Mouse (Mus musculus): ENCODE results near the gene Zfyve28. TPM values are rescaled to one million over a fixed set of nuclear protein-coding genes. Genes with fewer than 3 reads are reported as not detected.

Gene Zfyve28
- total and polyA plus RNA-seq, 2 experiments, result 0.15 TPM; not detected in 1

GRCm38 (mm10) chr5:34231901-34232300, 56.3 kb downstream of the Zfyve28 start:
- no peaks in the 10 kb centered on the region for H3K4me1 ChIP-seq (ENCODE audit: control insufficient read depth, insufficient read depth, low read length)
- DNase-seq (ENCODE audit: extremely low read depth, low read depth, low spot score), result no peak
- H3K9ac ChIP-seq (ENCODE audit: low read depth, low read length), result no peak overlapping the region
- H3K27me3 ChIP-seq (ENCODE audit: control insufficient read depth, insufficient read depth, low read length), result no peaks in the 10 kb centered on the region
- TF ChIP-seq CTCF (IDR thresholded peaks at IDR 0.05; ENCODE audit: low read depth, low read length) (no peak), POLR2A (IDR thresholded peaks at IDR 0.05; ENCODE audit: extremely low read depth, insufficient read depth, low read length) (no peak)
- no peak overlapping the region for H3K27ac ChIP-seq (replicated peaks; ENCODE audit: insufficient read depth, low read depth, low read length)
- no peak overlapping the region for H3K4me3 ChIP-seq (ENCODE audit: insufficient read depth, low read depth, low read length)
- H3K36me3 ChIP-seq (ENCODE audit: control insufficient read depth, insufficient read depth, low read length), result no peaks in the 10 kb centered on the region
- WGBS, result 81% methylated on average over 6 of the region's 6 CpGs
- H3K79me2 ChIP-seq (ENCODE audit: control insufficient read depth, insufficient read depth, low read length), result no peaks in the 10 kb centered on the region

GRCm38 (mm10) chr5:34230599-34231485, 57.4 kb downstream of the Zfyve28 start:
- TF ChIP-seq CTCF (IDR thresholded peaks at IDR 0.05; ENCODE audit: low read depth, low read length), result no peak
- TF ChIP-seq POLR2A (IDR thresholded peaks at IDR 0.05; ENCODE audit: extremely low read depth, insufficient read depth, low read length), result no peak
- no peaks in the 10 kb centered on the region for H3K79me2 ChIP-seq (ENCODE audit: control insufficient read depth, insufficient read depth, low read length)
- no peak overlapping the region for H3K27ac ChIP-seq (replicated peaks; ENCODE audit: insufficient read depth, low read depth, low read length)
- no peak for DNase-seq (ENCODE audit: extremely low read depth, low read depth, low spot score)
- H3K4me1 ChIP-seq (ENCODE audit: control insufficient read depth, insufficient read depth, low read length), result no peaks in the 10 kb centered on the region
- no peaks in the 10 kb centered on the region for H3K27me3 ChIP-seq (ENCODE audit: control insufficient read depth, insufficient read depth, low read length)
- H3K9ac ChIP-seq (ENCODE audit: low read depth, low read length), result no peak overlapping the region
- 85% methylated on average over 9 of the region's 9 CpGs for WGBS
- H3K4me3 ChIP-seq (ENCODE audit: insufficient read depth, low read depth, low read length), result no peak overlapping the region
- H3K36me3 ChIP-seq (ENCODE audit: control insufficient read depth, insufficient read depth, low read length), result no peaks in the 10 kb centered on the region

DNA sequence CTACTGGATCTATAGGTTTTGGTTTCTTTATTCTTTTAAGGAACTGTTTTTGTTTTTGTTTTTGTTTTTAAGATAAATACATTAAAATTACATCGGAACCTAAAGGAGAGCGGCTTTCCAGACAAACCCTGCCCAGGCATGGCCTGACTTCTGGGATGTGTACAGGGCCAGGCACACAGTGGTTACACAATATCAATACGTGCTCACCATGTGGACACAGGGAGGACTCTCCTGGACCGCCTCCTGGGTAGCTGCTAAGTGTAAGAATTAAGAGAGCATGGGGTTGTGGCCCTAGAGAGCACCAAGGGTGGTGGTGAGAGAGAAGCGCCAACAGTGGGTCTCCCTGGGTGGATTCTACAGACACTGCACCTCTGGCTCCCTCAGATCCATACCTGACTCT, 58.7 kb downstream of the Zfyve28 start:
- H3K4me1 ChIP-seq (ENCODE audit: control insufficient read depth, insufficient read depth, low read length), result no peaks in the 10 kb centered on the region
- no peak overlapping the region for H3K27ac ChIP-seq (replicated peaks; ENCODE audit: insufficient read depth, low read depth, low read length)
- H3K36me3 ChIP-seq (ENCODE audit: control insufficient read depth, insufficient read depth, low read length), result no peaks in the 10 kb centered on the region
- no peak overlapping the region for H3K9ac ChIP-seq (ENCODE audit: low read depth, low read length)
- TF ChIP-seq CTCF (IDR thresholded peaks at IDR 0.05; ENCODE audit: low read depth, low read length), result no peak
- DNase-seq (ENCODE audit: extremely low read depth, low read depth, low spot score), result no peak
- 71% methylated on average over 5 of the region's 5 CpGs for WGBS
- H3K4me3 ChIP-seq (ENCODE audit: insufficient read depth, low read depth, low read length), result no peak overlapping the region
- H3K27me3 ChIP-seq (ENCODE audit: control insufficient read depth, insufficient read depth, low read length), result no peaks in the 10 kb centered on the region
- no peaks in the 10 kb centered on the region for H3K79me2 ChIP-seq (ENCODE audit: control insufficient read depth, insufficient read depth, low read length)

DNA sequence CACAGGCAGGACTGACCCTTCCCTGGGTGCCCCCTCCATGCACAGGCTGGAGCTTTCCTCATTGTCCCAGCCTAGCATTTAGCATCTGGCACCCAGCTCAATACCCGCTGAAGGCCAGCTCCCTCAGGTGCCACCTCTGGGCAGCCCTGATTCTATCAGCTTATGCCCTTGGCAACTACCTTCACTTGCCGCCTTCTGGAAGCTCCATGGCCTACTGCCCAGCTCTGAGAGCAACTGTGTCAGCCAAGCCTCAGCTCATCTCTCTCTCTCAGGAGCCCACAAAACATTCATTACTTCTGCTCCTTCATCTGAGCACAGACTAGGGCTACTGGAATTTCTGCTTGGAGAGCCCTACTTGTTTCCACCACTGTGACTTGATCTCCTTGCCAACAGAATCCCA, 62.7 kb downstream of the Zfyve28 start:
- no peak overlapping the region for H3K4me3 ChIP-seq (ENCODE audit: insufficient read depth, low read depth, low read length)
- H3K36me3 ChIP-seq (ENCODE audit: control insufficient read depth, insufficient read depth, low read length), result no peaks in the 10 kb centered on the region
- no peaks in the 10 kb centered on the region for H3K79me2 ChIP-seq (ENCODE audit: control insufficient read depth, insufficient read depth, low read length)
- no peak overlapping the region for H3K9ac ChIP-seq (ENCODE audit: low read depth, low read length)
- H3K4me1 ChIP-seq (ENCODE audit: control insufficient read depth, insufficient read depth, low read length), result no peaks in the 10 kb centered on the region
- TF ChIP-seq POLR2A (IDR thresholded peaks at IDR 0.05; ENCODE audit: extremely low read depth, insufficient read depth, low read length) (no peak), CTCF (IDR thresholded peaks at IDR 0.05; ENCODE audit: low read depth, low read length) (no peak)
- 55% methylated on average over 2 of the region's 2 CpGs for WGBS
- DNase-seq (ENCODE audit: extremely low read depth, low read depth, low spot score), result no peak
- no peak overlapping the region for H3K27ac ChIP-seq (replicated peaks; ENCODE audit: insufficient read depth, low read depth, low read length)
- H3K27me3 ChIP-seq (ENCODE audit: control insufficient read depth, insufficient read depth, low read length), result no peaks in the 10 kb centered on the region

DNA sequence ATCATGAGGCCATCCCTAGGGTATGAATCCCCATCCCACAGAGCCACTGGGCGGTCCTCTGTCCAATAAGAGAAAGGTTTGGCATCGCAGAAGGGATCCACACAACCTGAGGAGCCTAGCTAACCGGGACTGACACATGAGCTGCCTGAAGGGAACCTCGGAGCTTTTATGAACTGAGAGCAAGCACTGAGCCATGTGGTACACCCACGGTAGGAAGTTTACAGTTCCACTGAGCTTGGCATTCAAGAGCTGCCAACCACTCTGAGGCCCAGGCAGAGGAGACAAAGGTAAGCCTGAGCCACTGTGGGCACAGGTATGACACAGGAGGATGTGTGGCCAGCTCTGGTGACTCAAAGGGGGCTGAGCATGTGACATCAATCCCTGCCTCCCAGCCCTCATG, 63.7 kb downstream of the Zfyve28 start:
- no peak overlapping the region for H3K4me3 ChIP-seq (ENCODE audit: insufficient read depth, low read depth, low read length)
- TF ChIP-seq CTCF (IDR thresholded peaks at IDR 0.05; ENCODE audit: low read depth, low read length), result no peak
- no peak for TF ChIP-seq POLR2A (IDR thresholded peaks at IDR 0.05; ENCODE audit: extremely low read depth, insufficient read depth, low read length)
- H3K27me3 ChIP-seq (ENCODE audit: control insufficient read depth, insufficient read depth, low read length), result no peaks in the 10 kb centered on the region
- H3K9ac ChIP-seq (ENCODE audit: low read depth, low read length), result no peak overlapping the region
- no peak for DNase-seq (ENCODE audit: extremely low read depth, low read depth, low spot score)
- no peak overlapping the region for H3K27ac ChIP-seq (replicated peaks; ENCODE audit: insufficient read depth, low read depth, low read length)
- peaks cover 2% of the 10 kb centered on the region; the same call in 1 of the 2 replicates for H3K4me1 ChIP-seq (ENCODE audit: control insufficient read depth, insufficient read depth, low read length)
- 94% methylated on average over 5 of the region's 5 CpGs for WGBS
- no peaks in the 10 kb centered on the region for H3K79me2 ChIP-seq (ENCODE audit: control insufficient read depth, insufficient read depth, low read length)
- no peaks in the 10 kb centered on the region for H3K36me3 ChIP-seq (ENCODE audit: control insufficient read depth, insufficient read depth, low read length)

- WGBS, result 39% methylated on average over 4 of the region's 4 CpGs
Observed at GRCm38 (mm10) chr5:34220001-34220400, 68.2 kb downstream of the Zfyve28 start.

More at GRCm38 (mm10) chr5:34220001-34220400, 68.2 kb downstream of the Zfyve28 start:
- H3K27ac ChIP-seq (replicated peaks; ENCODE audit: insufficient read depth, low read depth, low read length), result no peak overlapping the region
- DNase-seq (ENCODE audit: extremely low read depth, low read depth, low spot score), result no peak
- H3K79me2 ChIP-seq (ENCODE audit: control insufficient read depth, insufficient read depth, low read length), result no peaks in the 10 kb centered on the region
- no peaks in the 10 kb centered on the region for H3K27me3 ChIP-seq (ENCODE audit: control insufficient read depth, insufficient read depth, low read length)
- no peaks in the 10 kb centered on the region for H3K36me3 ChIP-seq (ENCODE audit: control insufficient read depth, insufficient read depth, low read length)
- H3K4me3 ChIP-seq (ENCODE audit: insufficient read depth, low read depth, low read length), result no peak overlapping the region
- no peak for TF ChIP-seq CTCF (IDR thresholded peaks at IDR 0.05; ENCODE audit: low read depth, low read length)
- no peak for TF ChIP-seq POLR2A (IDR thresholded peaks at IDR 0.05; ENCODE audit: extremely low read depth, insufficient read depth, low read length)
- no peak overlapping the region for H3K9ac ChIP-seq (ENCODE audit: low read depth, low read length)
- peaks cover 9% of the 10 kb centered on the region for H3K4me1 ChIP-seq (ENCODE audit: control insufficient read depth, insufficient read depth, low read length)
